Mouse (Mus musculus): ENCODE measurements around the gene Flt3. TPM values are rescaled to one million over a fixed set of nuclear protein-coding genes. Genes with fewer than 3 reads are reported as not detected.

The Flt3 gene
- polyA plus RNA-seq, 1 experiment from 2014 or later: 1.9 TPM

DNA sequence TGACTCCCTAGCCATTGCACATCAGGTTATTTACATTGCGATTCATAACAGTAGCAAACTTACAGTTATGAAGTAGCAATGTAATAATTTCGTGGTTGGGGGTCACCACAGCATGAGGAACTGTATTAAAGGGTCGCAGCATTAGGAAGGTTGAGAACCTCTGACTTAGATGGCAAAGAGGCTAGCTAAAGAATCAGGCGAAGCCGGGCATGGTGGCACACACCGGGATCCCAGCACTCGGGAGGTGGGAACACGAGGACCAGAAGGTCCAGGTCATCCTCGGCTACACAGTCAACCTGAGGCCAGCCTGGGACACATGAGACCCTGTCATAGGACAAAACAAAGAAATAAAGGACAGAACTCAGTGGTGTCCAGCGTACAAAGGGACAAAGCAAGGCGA, 70.3 kb downstream of the Flt3 start:
- Histone ChIP-seq H3K9me3 (ENCODE audit: control insufficient read depth, low read length) (no peaks in the 10 kb centered on the region), H3K4me2 (ENCODE audit: low read depth, low read length) (no peak overlapping the region), H3K36me3 (ENCODE audit: control insufficient read depth, insufficient read depth, low read length) (no peaks in the 10 kb centered on the region), H3K4me3 (ENCODE audit: low read depth, low read length) (no peak overlapping the region), H3K4me1 (ENCODE audit: control insufficient read depth, insufficient read depth, low read length) (no peaks in the 10 kb centered on the region), H3K27me3 (ENCODE audit: control insufficient read depth, insufficient read depth, low read length) (no peaks in the 10 kb centered on the region), H3K27ac (ENCODE audit: low read depth, low read length) (no peak overlapping the region), H3K9ac (replicated peaks; ENCODE audit: low read depth, low read length) (no peak overlapping the region)
- ATAC-seq (ENCODE audit: low read depth): no peak
- 87% methylated on average over 11 of the region's 11 CpGs for WGBS

DNA sequence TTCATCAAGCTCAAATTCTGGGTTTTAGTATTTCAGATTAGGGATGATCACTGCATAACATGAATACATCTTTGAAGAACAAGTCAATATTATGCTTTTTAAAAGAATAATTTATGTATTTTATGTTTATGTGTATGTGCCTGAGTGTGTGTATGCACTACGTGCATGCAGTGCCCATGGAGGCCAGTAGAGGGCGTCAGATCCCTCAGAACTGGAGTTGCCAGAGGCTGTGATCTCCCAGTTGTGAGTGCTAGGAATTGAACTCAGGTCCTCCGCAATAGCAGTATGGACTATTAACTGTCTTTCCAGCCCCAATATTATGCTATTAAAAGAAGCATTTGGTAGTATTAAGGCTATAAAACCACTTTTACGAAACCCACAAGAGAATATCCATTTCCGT, 72.7 kb downstream of the Flt3 start:
- Histone ChIP-seq H3K27ac (ENCODE audit: low read depth, low read length) (no peak overlapping the region), H3K9ac (replicated peaks; ENCODE audit: low read depth, low read length) (no peak overlapping the region), H3K36me3 (ENCODE audit: control insufficient read depth, insufficient read depth, low read length) (no peaks in the 10 kb centered on the region), H3K27me3 (ENCODE audit: control insufficient read depth, insufficient read depth, low read length) (no peaks in the 10 kb centered on the region), H3K4me1 (ENCODE audit: control insufficient read depth, insufficient read depth, low read length) (no peaks in the 10 kb centered on the region), H3K4me2 (ENCODE audit: low read depth, low read length) (no peak overlapping the region), H3K9me3 (ENCODE audit: control insufficient read depth, low read length) (no peaks in the 10 kb centered on the region), H3K4me3 (ENCODE audit: low read depth, low read length) (no peak overlapping the region)
- 81% methylated on average over 5 of the region's 5 CpGs for WGBS
- no peak for ATAC-seq (ENCODE audit: low read depth)

- H3K9ac ChIP-seq (replicated peaks; ENCODE audit: low read depth, low read length): no peak overlapping the region
- no peak for ATAC-seq (ENCODE audit: low read depth)
- H3K4me1 ChIP-seq (ENCODE audit: control insufficient read depth, insufficient read depth, low read length): no peaks in the 10 kb centered on the region
Measured at GRCm38 (mm10) chr5:147325931-147326330, 74.4 kb downstream of the Flt3 start.

GRCm38 (mm10) chr5:147323237-147323917, 76.9 kb downstream of the Flt3 start:
- 21% methylated on average over 17 of the region's 17 CpGs for WGBS
- ATAC-seq (ENCODE audit: low read depth): 0 out of 2 replicates have a peak, but pooled peaks have one; percentile 38

More at GRCm38 (mm10) chr5:147325931-147326330, 74.4 kb downstream of the Flt3 start:
- Histone ChIP-seq H3K27ac (ENCODE audit: low read depth, low read length) (no peak overlapping the region), H3K4me3 (ENCODE audit: low read depth, low read length) (no peak overlapping the region), H3K9me3 (ENCODE audit: control insufficient read depth, low read length) (no peaks in the 10 kb centered on the region), H3K4me2 (ENCODE audit: low read depth, low read length) (no peak overlapping the region), H3K27me3 (ENCODE audit: control insufficient read depth, insufficient read depth, low read length) (no peaks in the 10 kb centered on the region), H3K36me3 (ENCODE audit: control insufficient read depth, insufficient read depth, low read length) (no peaks in the 10 kb centered on the region)
- 80% methylated on average over 11 of the region's 11 CpGs for WGBS

DNA sequence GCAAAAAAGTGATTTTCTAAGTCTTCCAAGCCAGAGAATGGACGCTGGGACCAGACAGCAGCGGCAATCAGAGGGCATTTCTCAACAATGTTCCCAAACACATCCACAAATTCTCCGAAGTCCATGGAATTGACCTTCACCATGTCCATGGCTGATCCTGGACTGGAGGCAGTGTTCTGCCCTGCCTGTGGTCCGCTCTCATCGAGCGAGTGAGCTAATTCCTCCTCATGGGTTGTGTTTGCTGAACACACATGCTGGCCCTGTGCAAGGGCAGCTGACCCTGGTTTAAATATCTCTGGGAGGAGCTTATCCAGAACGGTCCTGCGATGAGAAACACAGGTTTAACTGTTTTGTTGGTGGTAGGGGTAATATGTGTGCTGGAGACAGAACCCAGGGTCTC, 78.1 kb downstream of the Flt3 start, which contains the start of gene Urad:
Gene Urad (minus strand): TSS at position 258 of the 400 bp plus-strand sequence.
- Histone ChIP-seq H3K27me3 (ENCODE audit: control insufficient read depth, insufficient read depth, low read length) (peaks cover 10% of the 10 kb centered on the region), H3K9me3 (ENCODE audit: control insufficient read depth, low read length) (no peaks in the 10 kb centered on the region), H3K27ac (ENCODE audit: low read depth, low read length) (no peak within 1 kb of the TSS), H3K36me3 (ENCODE audit: control insufficient read depth, insufficient read depth, low read length) (no peaks in the 10 kb centered on the region), H3K4me1 (ENCODE audit: control insufficient read depth, insufficient read depth, low read length) (no peaks in the 10 kb centered on the region), H3K4me2 (ENCODE audit: low read depth, low read length) (no peak within 1 kb of the TSS), H3K9ac (replicated peaks; ENCODE audit: low read depth, low read length) (no peak within 1 kb of the TSS), H3K4me3 (ENCODE audit: low read depth, low read length) (no peak within 1 kb of the TSS)
- WGBS: 84% methylated on average over 8 of the region's 8 CpGs
- ATAC-seq (ENCODE audit: low read depth): no peak

More at GRCm38 (mm10) chr5:147323237-147323917, 76.9 kb downstream of the Flt3 start:
- Histone ChIP-seq H3K9ac (replicated peaks; ENCODE audit: low read depth, low read length) (no peak overlapping the region), H3K4me2 (ENCODE audit: low read depth, low read length) (no peak overlapping the region), H3K27ac (ENCODE audit: low read depth, low read length) (no peak overlapping the region), H3K4me1 (ENCODE audit: control insufficient read depth, insufficient read depth, low read length) (no peaks in the 10 kb centered on the region), H3K36me3 (ENCODE audit: control insufficient read depth, insufficient read depth, low read length) (no peaks in the 10 kb centered on the region), H3K9me3 (ENCODE audit: control insufficient read depth, low read length) (no peaks in the 10 kb centered on the region), H3K27me3 (ENCODE audit: control insufficient read depth, insufficient read depth, low read length) (peaks cover 2% of the 10 kb centered on the region; the same call in 1 of the 2 replicates), H3K4me3 (ENCODE audit: low read depth, low read length) (no peak overlapping the region)

- peak; percentile 66; the same call in 1 of the 2 replicates for ATAC-seq (ENCODE audit: low read depth)
- H3K9me3 ChIP-seq (ENCODE audit: control insufficient read depth, low read length): no peaks in the 10 kb centered on the region
- no peak overlapping the region for H3K4me3 ChIP-seq (ENCODE audit: low read depth, low read length)
- H3K27me3 ChIP-seq (ENCODE audit: control insufficient read depth, insufficient read depth, low read length): peaks cover 33% of the 10 kb centered on the region
- no peaks in the 10 kb centered on the region for H3K4me1 ChIP-seq (ENCODE audit: control insufficient read depth, insufficient read depth, low read length)
- no peaks in the 10 kb centered on the region for H3K36me3 ChIP-seq (ENCODE audit: control insufficient read depth, insufficient read depth, low read length)
- no peak overlapping the region for H3K27ac ChIP-seq (ENCODE audit: low read depth, low read length)
- no peak overlapping the region for H3K9ac ChIP-seq (replicated peaks; ENCODE audit: low read depth, low read length)
- no peak overlapping the region for H3K4me2 ChIP-seq (ENCODE audit: low read depth, low read length)
Measured at GRCm38 (mm10) chr5:147319653-147320052, 80.6 kb downstream of the Flt3 start.

DNA sequence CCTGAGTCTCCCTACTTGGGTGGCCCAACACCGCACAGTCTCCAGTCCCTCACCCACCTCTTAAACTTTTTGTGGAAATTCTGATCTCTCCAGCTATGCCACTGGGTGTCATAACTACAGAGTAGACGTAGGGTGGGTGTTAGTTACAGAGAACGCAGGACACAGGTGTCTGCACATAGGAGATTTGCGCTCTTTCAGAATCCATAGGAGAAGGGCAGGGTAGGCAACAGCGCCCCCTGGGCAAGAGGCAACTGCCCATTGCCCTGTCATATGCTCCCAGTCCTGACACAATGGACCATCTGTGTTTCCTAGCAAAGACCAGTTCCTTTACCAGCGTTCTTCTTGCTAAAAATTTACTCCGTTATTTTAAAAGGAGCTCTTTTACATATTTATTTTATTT, 82.3 kb downstream of the Flt3 start:
- no peak overlapping the region for H3K27ac ChIP-seq (ENCODE audit: low read depth, low read length)
- H3K4me2 ChIP-seq (ENCODE audit: low read depth, low read length): no peak overlapping the region
- H3K9me3 ChIP-seq (ENCODE audit: control insufficient read depth, low read length): no peaks in the 10 kb centered on the region
- H3K36me3 ChIP-seq (ENCODE audit: control insufficient read depth, insufficient read depth, low read length): no peaks in the 10 kb centered on the region
- 22% methylated on average over 7 of the region's 7 CpGs for WGBS
- ATAC-seq (ENCODE audit: low read depth): no peak
- H3K4me3 ChIP-seq (ENCODE audit: low read depth, low read length): no peak overlapping the region
- peaks cover 47% of the 10 kb centered on the region for H3K27me3 ChIP-seq (ENCODE audit: control insufficient read depth, insufficient read depth, low read length)
- H3K9ac ChIP-seq (replicated peaks; ENCODE audit: low read depth, low read length): no peak overlapping the region
- H3K4me1 ChIP-seq (ENCODE audit: control insufficient read depth, insufficient read depth, low read length): no peaks in the 10 kb centered on the region

- H3K4me1 ChIP-seq (ENCODE audit: control insufficient read depth, insufficient read depth, low read length): no peaks in the 10 kb centered on the region
- H3K4me2 ChIP-seq (ENCODE audit: low read depth, low read length): no peak overlapping the region
- no peaks in the 10 kb centered on the region for H3K36me3 ChIP-seq (ENCODE audit: control insufficient read depth, insufficient read depth, low read length)
- no peak overlapping the region for H3K9ac ChIP-seq (replicated peaks; ENCODE audit: low read depth, low read length)
- 8% methylated on average over 7 of the region's 7 CpGs for WGBS
- H3K9me3 ChIP-seq (ENCODE audit: control insufficient read depth, low read length): no peaks in the 10 kb centered on the region
- H3K27me3 ChIP-seq (ENCODE audit: control insufficient read depth, insufficient read depth, low read length): peaks cover 51% of the 10 kb centered on the region
- ATAC-seq (ENCODE audit: low read depth): no peak
- no peak overlapping the region for H3K4me3 ChIP-seq (ENCODE audit: low read depth, low read length)
- no peak overlapping the region for H3K27ac ChIP-seq (ENCODE audit: low read depth, low read length)
Measured at GRCm38 (mm10) chr5:147317321-147317720, 83.0 kb downstream of the Flt3 start.

DNA sequence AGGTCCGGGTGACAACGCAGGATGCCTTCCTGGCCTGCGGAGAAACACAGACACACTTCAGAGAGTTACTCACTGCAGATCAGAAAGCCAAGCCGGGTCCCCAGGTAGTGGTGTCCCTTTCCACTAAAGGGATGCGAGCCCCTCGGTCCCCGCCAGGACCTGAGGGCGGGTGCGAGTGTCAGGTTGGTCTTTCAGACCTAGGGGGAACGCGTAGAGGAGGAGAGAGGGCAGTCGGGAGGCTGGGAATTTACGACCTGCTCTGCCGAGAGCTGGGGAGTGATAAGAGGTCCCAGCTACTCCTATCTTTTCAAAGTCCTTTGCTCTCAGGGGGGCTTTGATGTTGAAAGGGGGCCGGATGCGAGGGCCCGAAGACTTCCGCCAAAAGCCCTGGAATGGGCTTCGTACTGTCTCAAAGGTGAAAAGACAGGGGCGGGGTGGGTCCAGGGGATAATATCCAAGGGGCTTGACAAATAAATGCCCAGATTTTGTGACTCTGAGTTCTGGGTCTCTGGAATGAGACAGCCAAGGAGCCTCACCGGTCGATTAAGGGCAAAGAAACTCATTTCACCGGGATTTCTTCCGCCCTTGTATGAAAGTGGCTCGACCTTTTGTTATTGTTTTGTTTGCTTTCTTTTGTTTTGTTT, 84.7 kb downstream of the Flt3 start:
- ATAC-seq (ENCODE audit: low read depth): no peak
- WGBS: under 1% methylated on average over 25 of the region's 25 CpGs
- Histone ChIP-seq H3K27ac (ENCODE audit: low read depth, low read length) (no peak overlapping the region), H3K4me1 (ENCODE audit: control insufficient read depth, insufficient read depth, low read length) (no peaks in the 10 kb centered on the region), H3K4me2 (ENCODE audit: low read depth, low read length) (no peak overlapping the region), H3K4me3 (ENCODE audit: low read depth, low read length) (no peak overlapping the region), H3K9me3 (ENCODE audit: control insufficient read depth, low read length) (no peaks in the 10 kb centered on the region), H3K36me3 (ENCODE audit: control insufficient read depth, insufficient read depth, low read length) (no peaks in the 10 kb centered on the region), H3K27me3 (ENCODE audit: control insufficient read depth, insufficient read depth, low read length) (peaks cover 69% of the 10 kb centered on the region), H3K9ac (replicated peaks; ENCODE audit: low read depth, low read length) (no peak overlapping the region)

Data from neural tube, embryonic 14.5 days (tissue).